Mouse (Mus musculus): ENCODE data around the gene Gid4. TPM values are rescaled to one million over a fixed set of nuclear protein-coding genes. Genes with fewer than 3 reads are reported as not detected.

The Gid4 gene
- polyA plus RNA-seq, 1 experiment from 2014 or later = 9.9 TPM

GRCm38 (mm10) chr11:60470743-60471142 lies 53.8 kb downstream of the Gid4 start:
- WGBS (ENCODE audit: insufficient replicate concordance) = 68% methylated on average over 9 of the region's 9 CpGs
- Histone ChIP-seq H3K4me3 (replicated peaks) (no peak overlapping the region), H3K9ac (no peak overlapping the region), H3K4me2 (no peak overlapping the region), H3K27me3 (no peaks in the 10 kb centered on the region), H3K4me1 (replicated peaks) (peaks cover 9% of the 10 kb centered on the region; the same call in 1 of the 2 replicates), H3K9me3 (replicated peaks) (no peaks in the 10 kb centered on the region), H3K27ac (no peak overlapping the region), H3K36me3 (peaks cover 40% of the 10 kb centered on the region)
- no peak for DNase-seq
- ATAC-seq (ENCODE audit: low read depth) = no peak

GRCm38 (mm10) chr11:60474534-60474933 lies 57.6 kb downstream of the Gid4 start:
- H3K27ac ChIP-seq = no peak overlapping the region
- peaks cover 4% of the 10 kb centered on the region; the same call in 1 of the 2 replicates for H3K36me3 ChIP-seq
- H3K9me3 ChIP-seq (replicated peaks) = no peaks in the 10 kb centered on the region
- peaks cover 8% of the 10 kb centered on the region; the same call in 1 of the 2 replicates for H3K27me3 ChIP-seq
- no peak for ATAC-seq (ENCODE audit: low read depth)
- WGBS (ENCODE audit: insufficient replicate concordance) = 69% methylated on average over 5 of the region's 5 CpGs
- no peak for DNase-seq
- H3K4me1 ChIP-seq (replicated peaks) = peaks cover 15% of the 10 kb centered on the region
- H3K4me2 ChIP-seq = no peak overlapping the region
- no peak overlapping the region for H3K9ac ChIP-seq
- H3K4me3 ChIP-seq (replicated peaks) = no peak overlapping the region

- 72% methylated on average over 5 of the region's 5 CpGs for WGBS (ENCODE audit: insufficient replicate concordance)
- Histone ChIP-seq H3K4me1 (replicated peaks) (peaks cover 23% of the 10 kb centered on the region), H3K27me3 (peaks cover 13% of the 10 kb centered on the region; the same call in 1 of the 2 replicates), H3K9me3 (replicated peaks) (no peaks in the 10 kb centered on the region), H3K4me2 (no peak overlapping the region), H3K36me3 (no peaks in the 10 kb centered on the region), H3K9ac (no peak overlapping the region), H3K4me3 (replicated peaks) (no peak overlapping the region), H3K27ac (no peak overlapping the region)
- ATAC-seq (ENCODE audit: low read depth) (no peak), DNase-seq (no peak)
Observed at GRCm38 (mm10) chr11:60475668-60476362, 58.9 kb downstream of the Gid4 start.

GRCm38 (mm10) chr11:60478121-60478520 lies 61.2 kb downstream of the Gid4 start:
- Histone ChIP-seq H3K36me3 (no peaks in the 10 kb centered on the region), H3K4me2 (peak overlapping the region; percentile 39), H3K9me3 (replicated peaks) (no peaks in the 10 kb centered on the region), H3K27ac (no peak overlapping the region), H3K9ac (no peak overlapping the region), H3K4me3 (replicated peaks) (no peak overlapping the region), H3K27me3 (peaks cover 17% of the 10 kb centered on the region; the same call in 1 of the 2 replicates), H3K4me1 (replicated peaks) (peaks cover 18% of the 10 kb centered on the region)
- ATAC-seq (ENCODE audit: low read depth) (no peak), DNase-seq (no peak)
- 35% methylated on average over 17 of the region's 17 CpGs for WGBS (ENCODE audit: insufficient replicate concordance)

- Histone ChIP-seq H3K9ac (peak overlapping the region; percentile 64), H3K4me1 (replicated peaks) (peaks cover 43% of the 10 kb centered on the region), H3K9me3 (replicated peaks) (no peaks in the 10 kb centered on the region), H3K27ac (peak overlapping the region; percentile 87), H3K4me3 (replicated peaks) (peak overlapping the region; percentile 24), H3K36me3 (no peaks in the 10 kb centered on the region), H3K27me3 (0 out of 2 replicates have a peak, but pooled peaks cover 4% of the 10 kb centered on the region), H3K4me2 (peak overlapping the region; percentile 62)
- WGBS (ENCODE audit: insufficient replicate concordance) = 17% methylated on average over 3 of the region's 3 CpGs
- DNase-seq = peak; percentile 73
- ATAC-seq (ENCODE audit: low read depth) = peak; percentile 100
Observed at GRCm38 (mm10) chr11:60486267-60486666, 69.3 kb downstream of the Gid4 start.

- Histone ChIP-seq H3K27ac (no peak overlapping the region), H3K4me3 (replicated peaks) (no peak overlapping the region), H3K4me1 (replicated peaks) (peaks cover 11% of the 10 kb centered on the region), H3K36me3 (no peaks in the 10 kb centered on the region), H3K9me3 (replicated peaks) (no peaks in the 10 kb centered on the region), H3K27me3 (peaks cover 31% of the 10 kb centered on the region), H3K9ac (no peak overlapping the region), H3K4me2 (no peak overlapping the region)
- no peak for ATAC-seq (ENCODE audit: low read depth)
- 78% methylated on average over 5 of the region's 5 CpGs for WGBS (ENCODE audit: insufficient replicate concordance)
- DNase-seq = no peak
Observed at GRCm38 (mm10) chr11:60492726-60493125, 75.8 kb downstream of the Gid4 start.

- H3K36me3 ChIP-seq = no peaks in the 10 kb centered on the region
- no peak for ATAC-seq (ENCODE audit: low read depth)
- H3K4me1 ChIP-seq (replicated peaks) = no peaks in the 10 kb centered on the region
- no peak overlapping the region for H3K4me2 ChIP-seq
- DNase-seq = no peak
- WGBS (ENCODE audit: insufficient replicate concordance) = 47% methylated on average over 2 of the region's 2 CpGs
- H3K4me3 ChIP-seq (replicated peaks) = no peak overlapping the region
- H3K9me3 ChIP-seq (replicated peaks) = no peaks in the 10 kb centered on the region
- H3K9ac ChIP-seq = no peak overlapping the region
- peaks cover 37% of the 10 kb centered on the region for H3K27me3 ChIP-seq
- H3K27ac ChIP-seq = no peak overlapping the region
Observed at GRCm38 (mm10) chr11:60495692-60496091, 78.7 kb downstream of the Gid4 start.

Other genes with a start within 250 kb of the Gid4 start
- gene Srebf1, start 194.6 kb upstream of the Gid4 start, polyA plus RNA-seq (2015; fragmentation: Nextera tagmentation; extraction: Ambion mirVana) = 42.2 and 44.1 TPM in 2 replicates
- gene Tom1l2, start 64.2 kb upstream of the Gid4 start, polyA plus RNA-seq (2015; fragmentation: Nextera tagmentation; extraction: Ambion mirVana) = 4.6 and 5.1 TPM in 2 replicates
- 0.33 and 0.56 TPM in 2 replicates for gene Drc3, start 63.8 kb upstream of the Gid4 start, polyA plus RNA-seq (2015; fragmentation: Nextera tagmentation; extraction: Ambion mirVana)
- gene Atpaf2, start 1.3 kb downstream of the Gid4 start, polyA plus RNA-seq (2015; fragmentation: Nextera tagmentation; extraction: Ambion mirVana) = 43.5 and 44.0 TPM in 2 replicates
- 47.6 and 52.3 TPM in 2 replicates for gene Drg2, start 37.4 kb downstream of the Gid4 start, polyA plus RNA-seq (2015; fragmentation: Nextera tagmentation; extraction: Ambion mirVana)
- 0.16 and 0.21 TPM in 2 replicates for gene Myo15, start 52.2 kb downstream of the Gid4 start, polyA plus RNA-seq (2015; fragmentation: Nextera tagmentation; extraction: Ambion mirVana)
- 23.6 and 25.1 TPM in 2 replicates for gene Alkbh5, start 119.2 kb downstream of the Gid4 start, polyA plus RNA-seq (2015; fragmentation: Nextera tagmentation; extraction: Ambion mirVana)

Measured in liver, embryonic 13.5 days (tissue).